Mouse (Mus musculus) spleen, embryonic (tissue): Measurements from ENCODE around the gene Errfi1.

Source experiments
- CTCF ChIA-PET: fragments of 350-600 bp; sonication (Branson Sonifier 250); formaldehyde crosslinking; loops from one replicate; lab custom pipeline; 2022; lab: Charles Lee

Gene Errfi1

GRCm38 (mm10) chr4:150846316-150846715 lies 7.4 kb upstream of the Errfi1 start:
- CTCF ChIA-PET, result no interaction called here

GRCm38 (mm10) chr4:150849964-150850363 lies 3.8 kb upstream of the Errfi1 start:
- CTCF ChIA-PET, result no interaction called here

GRCm38 (mm10) chr4:150850893-150851292 lies 2.8 kb upstream of the Errfi1 start:
- CTCF ChIA-PET, result no interaction called here

- CTCF ChIA-PET, result no interaction called here
Observed at GRCm38 (mm10) chr4:150852045-150852444, 1.7 kb upstream of the Errfi1 start.

- CTCF ChIA-PET, result no interaction called here
Observed at GRCm38 (mm10) chr4:150852479-150852878, 1.2 kb upstream of the Errfi1 start.

- CTCF ChIA-PET, result no interaction called here
Observed at GRCm38 (mm10) chr4:150854839-150855246, 1.1 kb downstream of the Errfi1 start.

- CTCF ChIA-PET, result no interaction called here
Observed at GRCm38 (mm10) chr4:150855346-150855745, 1.6 kb downstream of the Errfi1 start.

GRCm38 (mm10) chr4:150860526-150860925 lies 6.8 kb downstream of the Errfi1 start:
- CTCF ChIA-PET, result no interaction called here

- CTCF ChIA-PET, result interaction anchor here (0.6 kb wide), 1 partner anchor 201 kb away, joined by 3 read pairs; no protein-coding TSS in a partner anchor
Observed at GRCm38 (mm10) chr4:150861161-150861560, 7.4 kb downstream of the Errfi1 start.

- CTCF ChIA-PET, result no interaction called here
Observed at GRCm38 (mm10) chr4:150862626-150863375, 9.1 kb downstream of the Errfi1 start.

- CTCF ChIA-PET, result interaction anchor here (0.6 kb wide), 1 partner anchor 156 kb away, joined by 3 read pairs; no protein-coding TSS in a partner anchor
Observed at GRCm38 (mm10) chr4:150865371-150865770, 11.7 kb downstream of the Errfi1 start.

GRCm38 (mm10) chr4:150866069-150866468 lies 12.3 kb downstream of the Errfi1 start:
- CTCF ChIA-PET, result interaction anchor here (0.6 to 0.7 kb wide), 2 partner anchors 155 to 517 kb away, joined by 3 to 5 read pairs; no protein-coding TSS in a partner anchor

- CTCF ChIA-PET, result no interaction called here
Observed at GRCm38 (mm10) chr4:150866494-150866893, 12.8 kb downstream of the Errfi1 start.

GRCm38 (mm10) chr4:150868161-150868560 lies 14.4 kb downstream of the Errfi1 start:
- CTCF ChIA-PET, result no interaction called here

- CTCF ChIA-PET, result no interaction called here
Observed at GRCm38 (mm10) chr4:150868859-150869258, 15.1 kb downstream of the Errfi1 start.

GRCm38 (mm10) chr4:150869276-150870197 lies 15.8 kb downstream of the Errfi1 start:
- CTCF ChIA-PET, result interaction anchor here (0.6 kb wide), 1 partner anchor 47 kb away, joined by 12 read pairs; no protein-coding TSS in a partner anchor

GRCm38 (mm10) chr4:150870963-150871391 lies 17.3 kb downstream of the Errfi1 start:
- CTCF ChIA-PET, result no interaction called here

- CTCF ChIA-PET, result no interaction called here
Observed at GRCm38 (mm10) chr4:150871392-150872138, 17.8 kb downstream of the Errfi1 start.

GRCm38 (mm10) chr4:150872139-150872651 lies 18.5 kb downstream of the Errfi1 start:
- CTCF ChIA-PET, result interaction anchor here (0.6 kb wide), 1 partner anchor 1720 kb away, joined by 3 read pairs; no protein-coding TSS in a partner anchor

GRCm38 (mm10) chr4:150872681-150873080 lies 19.0 kb downstream of the Errfi1 start:
- CTCF ChIA-PET, result interaction anchor here (0.6 kb wide), 1 partner anchor 1721 kb away, joined by 3 read pairs; no protein-coding TSS in a partner anchor

GRCm38 (mm10) chr4:150874416-150874815 lies 20.7 kb downstream of the Errfi1 start:
- CTCF ChIA-PET, result interaction anchor here (0.7 kb wide), 1 partner anchor 101 kb away, joined by 6 read pairs; no protein-coding TSS in a partner anchor
